Comparison of ENCODE assay signal across 8 mouse cellular contexts in the genomic region with DNA sequence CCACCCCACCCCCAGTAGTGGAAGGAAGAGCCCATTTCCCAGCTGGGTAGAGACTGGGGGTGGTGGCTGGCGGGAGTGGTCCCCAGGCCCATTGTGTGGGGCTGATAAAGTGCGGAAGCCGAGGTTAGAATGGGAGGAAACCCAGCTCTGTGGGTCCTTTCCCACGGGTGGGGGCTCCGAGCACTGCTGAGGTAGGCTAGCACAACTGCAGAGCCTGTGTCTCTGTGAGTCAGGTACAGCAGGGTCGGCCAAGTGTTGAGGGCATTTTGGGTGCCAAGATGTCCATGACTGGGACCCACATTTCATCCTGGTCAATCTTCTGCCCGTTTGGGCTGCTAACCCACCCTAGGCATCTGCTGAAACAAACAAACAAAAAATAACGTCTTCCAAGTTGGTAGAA.
DNase-seq lines count a peak whose midpoint lies in the region; ATAC-seq lines count a peak whose summit lies in the region.

No protein-coding gene starts in this region.

- H3K36me3 ChIP-seq in hindbrain, embryonic 12.5 days: peaks cover 41% of the 10 kb centered on the region
- peaks cover 55% of the 10 kb centered on the region for H3K36me3 ChIP-seq in hindbrain, embryonic 14.5 days (replicated peaks; ENCODE audit: control insufficient read depth, insufficient read depth)
- peaks cover 14% of the 10 kb centered on the region; the same call in 1 of the 2 replicates for H3K36me3 ChIP-seq in heart, embryonic 12.5 days
- H3K36me3 ChIP-seq in liver, embryonic 15.5 days (replicated peaks): no peaks in the 10 kb centered on the region

- H3K4me3 ChIP-seq in hindbrain, embryonic 12.5 days: no peak overlapping the region
- H3K4me3 ChIP-seq in hindbrain, embryonic 14.5 days (replicated peaks; ENCODE audit: low read length): no peak overlapping the region
- no peak overlapping the region for H3K4me3 ChIP-seq in heart, embryonic 12.5 days
- no peak overlapping the region for H3K4me3 ChIP-seq in liver, embryonic 15.5 days (replicated peaks)

- H3K4me1 ChIP-seq in hindbrain, embryonic 12.5 days: peaks cover 51% of the 10 kb centered on the region
- H3K4me1 ChIP-seq in hindbrain, embryonic 14.5 days (replicated peaks; ENCODE audit: control insufficient read depth, insufficient read depth, low read length): peaks cover 28% of the 10 kb centered on the region
- H3K4me1 ChIP-seq in heart, embryonic 12.5 days (replicated peaks): peaks cover 83% of the 10 kb centered on the region
- 0 out of 2 replicates have a peak, but pooled peaks cover 4% of the 10 kb centered on the region for H3K4me1 ChIP-seq in liver, embryonic 15.5 days (replicated peaks)

- ATAC-seq in hindbrain, embryonic 12.5 days (ENCODE audit: low FRiP score): no peak
- no peak for ATAC-seq in hindbrain, embryonic 14.5 days (ENCODE audit: low FRiP score)
- ATAC-seq in heart, embryonic 12.5 days (ENCODE audit: insufficient number of reproducible peaks, low FRiP score): peak; percentile 27
- 0 out of 2 replicates have a peak, but pooled peaks have one; percentile 20 for ATAC-seq in liver, embryonic 15.5 days (ENCODE audit: insufficient read depth)

- no peaks in the 10 kb centered on the region for H3K9me3 ChIP-seq in hindbrain, embryonic 12.5 days (replicated peaks)
- no peaks in the 10 kb centered on the region for H3K9me3 ChIP-seq in hindbrain, embryonic 14.5 days (ENCODE audit: control insufficient read depth, low read length)
- no peaks in the 10 kb centered on the region for H3K9me3 ChIP-seq in heart, embryonic 12.5 days (replicated peaks)
- no peaks in the 10 kb centered on the region for H3K9me3 ChIP-seq in liver, embryonic 15.5 days (replicated peaks)

- H3K4me2 ChIP-seq in hindbrain, embryonic 12.5 days (replicated peaks): no peak overlapping the region
- no peak overlapping the region for H3K4me2 ChIP-seq in hindbrain, embryonic 14.5 days (replicated peaks)
- H3K4me2 ChIP-seq in heart, embryonic 12.5 days: no peak overlapping the region
- H3K4me2 ChIP-seq in liver, embryonic 15.5 days: no peak overlapping the region

- H3K27ac ChIP-seq in hindbrain, embryonic 12.5 days: 0 out of 2 replicates have a peak overlapping the region, but pooled peaks have one; percentile 26
- no peak overlapping the region for H3K27ac ChIP-seq in hindbrain, embryonic 14.5 days
- H3K27ac ChIP-seq in heart, embryonic 12.5 days (ENCODE audit: poor library complexity, severe bottlenecking): peak overlapping the region; percentile 52; the same call in 1 of the 2 replicates
- no peak overlapping the region for H3K27ac ChIP-seq in liver, embryonic 15.5 days (replicated peaks)

- DNase-seq in hindbrain, embryonic 14.5 days (ENCODE audit: low spot score): no peak
- DNase-seq in T-cell, adult 2 months (ENCODE audit: low spot score): peak; percentile 32
- DNase-seq in left cerebral cortex, adult 9 months (ENCODE audit: low spot score in 2 of 2): no peak
- DNase-seq in right cerebral cortex, postnatal 36 days (ENCODE audit: low spot score in 2 of 2): no peak
- DNase-seq in c-Kit-positive CD71-positive TER-119-positive erythroid progenitor cells, embryonic 14.5 days (ENCODE audit: low spot score): no peak

- WGBS in hindbrain, embryonic 12.5 days: 75% methylated on average over 8 of the region's 8 CpGs
- WGBS in hindbrain, embryonic 14.5 days: 65% methylated on average over 8 of the region's 8 CpGs
- WGBS in heart, embryonic 12.5 days: 53% methylated on average over 8 of the region's 8 CpGs
- 29% methylated on average over 8 of the region's 8 CpGs for WGBS in liver, embryonic 15.5 days (ENCODE audit: insufficient replicate concordance)

- H3K9ac ChIP-seq in hindbrain, embryonic 12.5 days: no peak overlapping the region
- H3K9ac ChIP-seq in hindbrain, embryonic 14.5 days: no peak overlapping the region
- H3K9ac ChIP-seq in heart, embryonic 12.5 days: no peak overlapping the region
- no peak overlapping the region for H3K9ac ChIP-seq in liver, embryonic 15.5 days

- no peaks in the 10 kb centered on the region for H3K27me3 ChIP-seq in hindbrain, embryonic 12.5 days
- no peaks in the 10 kb centered on the region for H3K27me3 ChIP-seq in hindbrain, embryonic 14.5 days (ENCODE audit: control insufficient read depth, insufficient read depth, low read length)
- H3K27me3 ChIP-seq in heart, embryonic 12.5 days (replicated peaks): peaks cover 41% of the 10 kb centered on the region
- no peaks in the 10 kb centered on the region for H3K27me3 ChIP-seq in liver, embryonic 15.5 days

Comparison
In these comparisons a context has a peak if more than half of its experiments do, and no peak if none do; other contexts are left out.
1. H3K27ac ChIP-seq: peak in hindbrain, embryonic 12.5 days (single experiment) and heart, embryonic 12.5 days (single experiment); none in hindbrain, embryonic 14.5 days (single experiment) and liver, embryonic 15.5 days (single experiment).
2. ATAC-seq: peak in heart, embryonic 12.5 days (single experiment) and liver, embryonic 15.5 days (single experiment); none in hindbrain, embryonic 12.5 days (single experiment) and hindbrain, embryonic 14.5 days (single experiment).